Mouse (Mus musculus) neural tube, embryonic 13.5 days (tissue): ENCODE measurements around the gene Lgmn. TPM values are rescaled to one million over a fixed set of nuclear protein-coding genes. Genes with fewer than 3 reads are reported as not detected.

Source experiments
- ATAC-seq: fragments of 200-750 bp; cut with Nextera tagmentation; 2 replicates; pipeline ENCODE4 v1.8.0; 2017; ENCODE audit warnings: low read depth, mild to moderate bottlenecking, moderate TSS enrichment, moderate library complexity
- H3K27ac ChIP-seq: fragments of 300-500 bp; sonication (generic); replicated peaks from 2 replicates; pipeline ENCODE4 v1.5.1; 2015; ENCODE audit warnings: moderate library complexity, mild to moderate bottlenecking, inconsistent platforms
- H3K27me3 ChIP-seq: fragments of 300-500 bp; sonication (generic); 2 replicates; pipeline ENCODE4 v1.6.1; 2015; ENCODE audit warnings: mild to moderate bottlenecking, inconsistent platforms
- H3K36me3 ChIP-seq: fragments of 300-500 bp; sonication (generic); 2 replicates; pipeline ENCODE4 v1.6.1; 2015; ENCODE audit warnings: mild to moderate bottlenecking, inconsistent platforms
- H3K4me1 ChIP-seq: fragments of 300-500 bp; sonication (generic); replicated peaks from 2 replicates; pipeline ENCODE4 v1.6.1; 2015; ENCODE audit warnings: inconsistent platforms
- H3K4me2 ChIP-seq: fragments of 300-500 bp; sonication (generic); 2 replicates; pipeline ENCODE4 v1.6.1; 2015; ENCODE audit warnings: inconsistent platforms, mild to moderate bottlenecking, moderate library complexity
- H3K4me3 ChIP-seq: fragments of 300-500 bp; sonication (generic); 2 replicates; pipeline ENCODE4 v1.5.1; 2015; ENCODE audit warnings: mild to moderate bottlenecking, inconsistent platforms
- H3K9ac ChIP-seq: fragments of 300-500 bp; sonication (generic); 2 replicates; pipeline ENCODE4 v1.6.1; 2015; ENCODE audit warnings: moderate library complexity, mild to moderate bottlenecking, inconsistent platforms
- H3K9me3 ChIP-seq: fragments of 300-500 bp; sonication (generic); 2 replicates; pipeline ENCODE4 v1.6.1; 2016; ENCODE audit warnings: inconsistent platforms
- WGBS: fragments of 180-500 bp; shearing (Covaris S2); methylation state at CpG from one replicate; pipeline ENCODE4 v1.1.7; 2015; 5-methylcytosine and 5-hydroxymethylcytosine counted together
- polyA plus RNA-seq: library from polyadenylated mRNA; unstranded; fragments of >200 nt; fragmentation: Nextera tagmentation; extraction: Ambion mirVana; gene quantifications from 2 replicates; pipeline ENCODE4 v1.2.1, GENCODE M21; 2015

Gene Lgmn
- polyA plus RNA-seq, 1 experiment from 2014 or later = 89.2 TPM

GRCm38 (mm10) chr12:102355784-102356183 lies 83.8 kb downstream of the Lgmn start:
- Histone ChIP-seq H3K36me3 (no peaks in the 10 kb centered on the region), H3K27ac (no peak overlapping the region), H3K9me3 (no peaks in the 10 kb centered on the region), H3K4me2 (no peak overlapping the region), H3K4me3 (no peak overlapping the region), H3K4me1 (no peaks in the 10 kb centered on the region), H3K27me3 (no peaks in the 10 kb centered on the region), H3K9ac (no peak overlapping the region)
- no peak for ATAC-seq

GRCm38 (mm10) chr12:102354126-102354984 lies 85.3 kb downstream of the Lgmn start:
- H3K4me2 ChIP-seq = no peak overlapping the region
- no peaks in the 10 kb centered on the region for H3K27me3 ChIP-seq
- no peaks in the 10 kb centered on the region for H3K9me3 ChIP-seq
- no peak overlapping the region for H3K9ac ChIP-seq
- WGBS = 83% methylated on average over 10 of the region's 10 CpGs
- H3K36me3 ChIP-seq = no peaks in the 10 kb centered on the region
- H3K4me3 ChIP-seq = no peak overlapping the region
- H3K27ac ChIP-seq = no peak overlapping the region
- H3K4me1 ChIP-seq = no peaks in the 10 kb centered on the region
- no peak for ATAC-seq

GRCm38 (mm10) chr12:102350997-102351396 lies 88.6 kb downstream of the Lgmn start:
- Histone ChIP-seq H3K36me3 (no peaks in the 10 kb centered on the region), H3K27ac (no peak overlapping the region), H3K4me1 (no peaks in the 10 kb centered on the region), H3K4me3 (no peak overlapping the region), H3K27me3 (no peaks in the 10 kb centered on the region), H3K9ac (no peak overlapping the region), H3K9me3 (no peaks in the 10 kb centered on the region), H3K4me2 (no peak overlapping the region)
- WGBS = 82% methylated on average over 1 of the region's 1 CpGs
- ATAC-seq = no peak

GRCm38 (mm10) chr12:102348447-102348846 lies 91.2 kb downstream of the Lgmn start:
- no peak overlapping the region for H3K4me2 ChIP-seq
- no peaks in the 10 kb centered on the region for H3K36me3 ChIP-seq
- H3K27me3 ChIP-seq = no peaks in the 10 kb centered on the region
- no peaks in the 10 kb centered on the region for H3K9me3 ChIP-seq
- 91% methylated on average over 6 of the region's 6 CpGs for WGBS
- no peak for ATAC-seq
- H3K27ac ChIP-seq = no peak overlapping the region
- H3K9ac ChIP-seq = no peak overlapping the region
- H3K4me3 ChIP-seq = no peak overlapping the region
- H3K4me1 ChIP-seq = no peaks in the 10 kb centered on the region

GRCm38 (mm10) chr12:102346507-102346906 lies 93.1 kb downstream of the Lgmn start:
- ATAC-seq = no peak
- WGBS = 3% methylated on average over 1 of the region's 1 CpGs
- H3K36me3 ChIP-seq = no peaks in the 10 kb centered on the region
- peaks cover 7% of the 10 kb centered on the region for H3K4me1 ChIP-seq
- H3K27ac ChIP-seq = no peak overlapping the region
- no peak overlapping the region for H3K9ac ChIP-seq
- no peak overlapping the region for H3K4me3 ChIP-seq
- no peaks in the 10 kb centered on the region for H3K9me3 ChIP-seq
- H3K4me2 ChIP-seq = no peak overlapping the region
- H3K27me3 ChIP-seq = no peaks in the 10 kb centered on the region

GRCm38 (mm10) chr12:102345031-102345815 lies 94.4 kb downstream of the Lgmn start:
- no peaks in the 10 kb centered on the region for H3K9me3 ChIP-seq
- H3K4me1 ChIP-seq = peaks cover 7% of the 10 kb centered on the region
- 69% methylated on average over 14 of the region's 14 CpGs for WGBS
- no peak for ATAC-seq
- no peak overlapping the region for H3K4me2 ChIP-seq
- H3K4me3 ChIP-seq = no peak overlapping the region
- no peak overlapping the region for H3K27ac ChIP-seq
- no peak overlapping the region for H3K9ac ChIP-seq
- no peaks in the 10 kb centered on the region for H3K36me3 ChIP-seq
- H3K27me3 ChIP-seq = no peaks in the 10 kb centered on the region

Other genes starting within 250 kb of the Lgmn start
- 4.6 and 5.7 TPM in 2 replicates for gene Rin3, start 156.8 kb downstream of the Lgmn start, polyA plus RNA-seq
- 29.5 and 32.3 TPM in 2 replicates for gene Golga5, start 29.3 kb upstream of the Lgmn start, polyA plus RNA-seq
- gene Chga, start 115.2 kb upstream of the Lgmn start, polyA plus RNA-seq = 113 and 129 TPM in 2 replicates